ENCODE assay signal across 7 mouse cellular contexts in genomic region chr2:104590068-104590828, GRCm38 (mm10). TPM values are rescaled to one million over a fixed set of nuclear protein-coding genes. Genes with fewer than 3 reads are reported as not detected.
DNase-seq lines count a peak whose midpoint lies in the region; ATAC-seq lines count a peak whose summit lies in the region.

TSS of gene Cstf3 (plus strand) at chr2:104590523.

- H3K9me3 ChIP-seq in embryonic facial prominence, embryonic 12.5 days = no peaks in the 10 kb centered on the region
- no peaks in the 10 kb centered on the region for H3K9me3 ChIP-seq in limb, embryonic 11.5 days (ENCODE audit: control insufficient read depth, low read length)
- no peaks in the 10 kb centered on the region for H3K9me3 ChIP-seq in midbrain, embryonic 14.5 days (ENCODE audit: control insufficient read depth, low read length)

- peaks cover 8% of the 10 kb centered on the region for H3K4me1 ChIP-seq in embryonic facial prominence, embryonic 12.5 days
- H3K4me1 ChIP-seq in limb, embryonic 11.5 days (ENCODE audit: control insufficient read depth, insufficient read depth, low read length) = peaks cover 4% of the 10 kb centered on the region
- H3K4me1 ChIP-seq in midbrain, embryonic 14.5 days (ENCODE audit: control insufficient read depth, insufficient read depth, low read length) = peaks cover 13% of the 10 kb centered on the region

- peak; percentile 98 for ATAC-seq in embryonic facial prominence, embryonic 12.5 days (ENCODE audit: insufficient number of reproducible peaks, insufficient read depth, low FRiP score, low TSS enrichment)
- peak; percentile 97 for ATAC-seq in limb, embryonic 11.5 days (ENCODE audit: insufficient number of reproducible peaks, low FRiP score, low TSS enrichment, low read depth)
- ATAC-seq in midbrain, embryonic 14.5 days (ENCODE audit: low FRiP score, low TSS enrichment) = peak; percentile 100

- peak; percentile 99 for DNase-seq in adrenal gland, postnatal 25 days
- DNase-seq in heart, adult 11 months = peak; percentile 100
- DNase-seq in kidney, adult 18-20 months = peak; percentile 99
- DNase-seq in limb, embryonic 11.5 days (ENCODE audit: low spot score) = peak; percentile 99
- DNase-seq in midbrain, embryonic 14.5 days = peak; percentile 100
- peak; percentile 94 to 95 for DNase-seq in spleen, adult 18-20 months

- peak within 1 kb of the TSS; percentile 88 for H3K4me3 ChIP-seq in embryonic facial prominence, embryonic 12.5 days
- peak within 1 kb of the TSS; percentile 90 for H3K4me3 ChIP-seq in limb, embryonic 11.5 days (ENCODE audit: low read depth, low read length)
- H3K4me3 ChIP-seq in midbrain, embryonic 14.5 days (replicated peaks; ENCODE audit: low read depth, low read length) = peak within 1 kb of the TSS; percentile 92

- peak within 1 kb of the TSS; percentile 70 for H3K4me2 ChIP-seq in embryonic facial prominence, embryonic 12.5 days (replicated peaks)
- H3K4me2 ChIP-seq in limb, embryonic 11.5 days (ENCODE audit: low read depth, severe bottlenecking) = peak within 1 kb of the TSS; percentile 63
- H3K4me2 ChIP-seq in midbrain, embryonic 14.5 days (ENCODE audit: low read length) = peak within 1 kb of the TSS; percentile 82

- H3K9ac ChIP-seq in embryonic facial prominence, embryonic 12.5 days = peak within 1 kb of the TSS; percentile 86
- H3K9ac ChIP-seq in limb, embryonic 11.5 days (ENCODE audit: low read length) = peak within 1 kb of the TSS; percentile 93
- H3K9ac ChIP-seq in midbrain, embryonic 14.5 days (replicated peaks; ENCODE audit: low read length) = peak within 1 kb of the TSS; percentile 93

- no peaks in the 10 kb centered on the region for H3K36me3 ChIP-seq in embryonic facial prominence, embryonic 12.5 days
- H3K36me3 ChIP-seq in limb, embryonic 11.5 days (ENCODE audit: control insufficient read depth, insufficient read depth, low read length) = no peaks in the 10 kb centered on the region
- no peaks in the 10 kb centered on the region for H3K36me3 ChIP-seq in midbrain, embryonic 14.5 days (ENCODE audit: control insufficient read depth, insufficient read depth, low read length)

- no peaks in the 10 kb centered on the region for H3K27me3 ChIP-seq in embryonic facial prominence, embryonic 12.5 days
- no peaks in the 10 kb centered on the region for H3K27me3 ChIP-seq in limb, embryonic 11.5 days (ENCODE audit: control insufficient read depth, insufficient read depth, low read length)
- no peaks in the 10 kb centered on the region for H3K27me3 ChIP-seq in midbrain, embryonic 14.5 days (ENCODE audit: control insufficient read depth, insufficient read depth, low read length)

- under 1% methylated on average over 59 of the region's 59 CpGs for WGBS in embryonic facial prominence, embryonic 12.5 days
- under 1% methylated on average over 59 of the region's 59 CpGs for WGBS in limb, embryonic 11.5 days
- WGBS in midbrain, embryonic 14.5 days = under 1% methylated on average over 59 of the region's 59 CpGs

- H3K27ac ChIP-seq in embryonic facial prominence, embryonic 12.5 days = peak within 1 kb of the TSS; percentile 84
- peak within 1 kb of the TSS; percentile 61; the same call in 1 of the 2 replicates for H3K27ac ChIP-seq in limb, embryonic 11.5 days (replicated peaks; ENCODE audit: low read depth, low read length)
- H3K27ac ChIP-seq in midbrain, embryonic 14.5 days (replicated peaks; ENCODE audit: low read depth, low read length) = peak within 1 kb of the TSS; percentile 91

RNA-seq across cellular contexts. Expression of gene Cstf3, which starts in this region (rescaled TPM):
- total RNA-seq in adrenal gland, postnatal 25 days (2021) = 38.2 and 39.6 TPM in 2 replicates
- polyA plus RNA-seq in embryonic facial prominence, embryonic 12.5 days (2016; fragmentation: Nextera tagmentation; extraction: Ambion mirVana) = 97.2 and 98.1 TPM in 2 replicates
- 87.9 and 91.1 TPM in 2 replicates for polyA plus RNA-seq in limb, embryonic 11.5 days (2014; fragmentation: Nextera tagmentation; extraction: Ambion mirVana)
- 97.0 and 102 TPM in 2 replicates for polyA plus RNA-seq in midbrain, embryonic 14.5 days (2014; fragmentation: Nextera tagmentation; extraction: Ambion mirVana)

Comparison
In these comparisons a context has a peak if more than half of its experiments do, and no peak if none do; other contexts are left out.
1. Peak in every context shown above with its lines: DNase-seq, ATAC-seq, H3K4me3 ChIP-seq and H3K27ac ChIP-seq.